Mouse (Mus musculus) midbrain, postnatal 0 days (tissue): ENCODE measurements at regions not wholly inside any gene's neighbourhood (a gene's known extent, or its start where the extent isn't known, plus 50 kb on each side); places are given as distances from the start of the nearest gene placed in this dataset.

Experiments
- ATAC-seq: fragments of 200-750 bp; cut with Nextera tagmentation; 2 replicates; pipeline ENCODE4 v1.8.0; 2017; ENCODE audit warnings: moderate number of reproducible peaks, mild to moderate bottlenecking, moderate TSS enrichment, moderate library complexity; ENCODE audit not compliant: low FRiP score
- DNase-seq: peaks from one replicate; pipeline ENCODE4 v3.0.0-alpha.2; 2015; ENCODE audit warnings: low spot score
- H3K27ac ChIP-seq: fragments of 300-500 bp; sonication (generic); 2 replicates; pipeline ENCODE4 v1.5.1; 2014; ENCODE audit warnings: low read depth, mild to moderate bottlenecking, low read length, mixed read lengths
- H3K27me3 ChIP-seq: fragments of 300-500 bp; sonication (generic); 2 replicates; pipeline ENCODE4 v1.6.1; 2014; ENCODE audit warnings: low read length, control low read depth, mixed read lengths; ENCODE audit not compliant: insufficient read depth
- H3K36me3 ChIP-seq: fragments of 300-500 bp; sonication (generic); 2 replicates; pipeline ENCODE4 v1.6.1; 2014; ENCODE audit warnings: low read length, control low read depth, mixed read lengths; ENCODE audit not compliant: insufficient read depth
- H3K4me1 ChIP-seq: fragments of 300-500 bp; sonication (generic); 2 replicates; pipeline ENCODE4 v1.6.1; 2014; ENCODE audit warnings: mild to moderate bottlenecking, control low read depth, antibody characterized with exemption, low read length, mixed read lengths; ENCODE audit not compliant: insufficient read depth
- H3K4me2 ChIP-seq: fragments of 300-500 bp; sonication (generic); 2 replicates; pipeline ENCODE4 v1.6.1; 2014; ENCODE audit warnings: low read depth, mild to moderate bottlenecking, low read length, mixed read lengths; ENCODE audit not compliant: poor library complexity, severe bottlenecking
- H3K4me3 ChIP-seq: fragments of 300-500 bp; sonication (generic); 2 replicates; pipeline ENCODE4 v1.5.1; 2014; ENCODE audit warnings: low read depth, mild to moderate bottlenecking, low read length, moderate library complexity
- H3K9ac ChIP-seq: fragments of 300-500 bp; sonication (generic); replicated peaks from 2 replicates; pipeline ENCODE4 v1.6.1; 2014; ENCODE audit warnings: mild to moderate bottlenecking, low read length, moderate library complexity, mixed read lengths; ENCODE audit not compliant: poor library complexity, severe bottlenecking
- H3K9me3 ChIP-seq: fragments of 300-500 bp; sonication (generic); 2 replicates; pipeline ENCODE4 v1.6.1; 2016; ENCODE audit warnings: low read length, control low read depth
- CTCF ChIP-seq: IDR thresholded peaks from 2 replicates; pipeline ENCODE4 v1.5.1; 2016; ENCODE audit warnings: antibody characterized with exemption, mild to moderate bottlenecking
- WGBS: fragments of 180-500 bp; shearing (Covaris S2); extraction: QIAGEN DNeasy Blood & Tissue Kit; methylation state at CpG from one replicate; pipeline ENCODE4 v1.1.7; 2014; 5-methylcytosine and 5-hydroxymethylcytosine counted together

- Histone ChIP-seq H3K4me1 (no peaks in the 10 kb centered on the region), H3K4me3 (no peak overlapping the region), H3K9ac (no peak overlapping the region), H3K36me3 (no peaks in the 10 kb centered on the region), H3K27me3 (no peaks in the 10 kb centered on the region), H3K9me3 (no peaks in the 10 kb centered on the region), H3K27ac (no peak overlapping the region), H3K4me2 (no peak overlapping the region)
- 82% methylated on average over 4 of the region's 4 CpGs for WGBS
- ATAC-seq (no peak), DNase-seq (no peak)
- no peak for TF ChIP-seq CTCF
These were observed 163.2 kb downstream of the Tmx1 start for GRCm38 (mm10) chr12:70616049-70616448.

GRCm38 (mm10) chr12:70616487-70616886 is 163.6 kb downstream of the Tmx1 start:
- Histone ChIP-seq H3K27ac (no peak overlapping the region), H3K36me3 (no peaks in the 10 kb centered on the region), H3K4me1 (no peaks in the 10 kb centered on the region), H3K9ac (no peak overlapping the region), H3K9me3 (no peaks in the 10 kb centered on the region), H3K4me3 (no peak overlapping the region), H3K27me3 (no peaks in the 10 kb centered on the region), H3K4me2 (no peak overlapping the region)
- 20% methylated on average over 4 of the region's 4 CpGs for WGBS
- no peak for DNase-seq
- ATAC-seq = no peak
- no peak for TF ChIP-seq CTCF

- no peak for TF ChIP-seq CTCF
- no peak for ATAC-seq
- Histone ChIP-seq H3K4me1 (no peaks in the 10 kb centered on the region), H3K27ac (no peak overlapping the region), H3K27me3 (no peaks in the 10 kb centered on the region), H3K9me3 (no peaks in the 10 kb centered on the region), H3K36me3 (no peaks in the 10 kb centered on the region), H3K9ac (no peak overlapping the region), H3K4me2 (no peak overlapping the region), H3K4me3 (no peak overlapping the region)
- 81% methylated on average over 1 of the region's 1 CpGs for WGBS
- no peak for DNase-seq
These were observed 164.1 kb downstream of the Tmx1 start for GRCm38 (mm10) chr12:70617024-70617423.

- TF ChIP-seq CTCF = no peak
- no peak overlapping the region for H3K4me2 ChIP-seq
- WGBS = 80% methylated on average over 3 of the region's 3 CpGs
These were observed 165.1 kb downstream of the Tmx1 start for GRCm38 (mm10) chr12:70617979-70618378.

GRCm38 (mm10) chr12:70619436-70619835 is 166.5 kb downstream of the Tmx1 start:
- no peak for TF ChIP-seq CTCF
- H3K9ac ChIP-seq = no peak overlapping the region
- DNase-seq (no peak), ATAC-seq (no peak)
- WGBS = 96% methylated on average over 2 of the region's 2 CpGs
- H3K27ac ChIP-seq = no peak overlapping the region
- no peaks in the 10 kb centered on the region for H3K4me1 ChIP-seq
- H3K36me3 ChIP-seq = no peaks in the 10 kb centered on the region
- H3K9me3 ChIP-seq = no peaks in the 10 kb centered on the region
- H3K27me3 ChIP-seq = no peaks in the 10 kb centered on the region
- no peak overlapping the region for H3K4me2 ChIP-seq
- H3K4me3 ChIP-seq = no peak overlapping the region

More at GRCm38 (mm10) chr12:70617979-70618378, 165.1 kb downstream of the Tmx1 start:
- Histone ChIP-seq H3K27ac (no peak overlapping the region), H3K9ac (no peak overlapping the region), H3K4me3 (no peak overlapping the region), H3K27me3 (no peaks in the 10 kb centered on the region), H3K9me3 (no peaks in the 10 kb centered on the region), H3K36me3 (no peaks in the 10 kb centered on the region), H3K4me1 (no peaks in the 10 kb centered on the region)
- ATAC-seq (no peak), DNase-seq (no peak)

- Histone ChIP-seq H3K9ac (no peak overlapping the region), H3K27ac (no peak overlapping the region), H3K4me3 (no peak overlapping the region), H3K27me3 (no peaks in the 10 kb centered on the region), H3K4me2 (no peak overlapping the region), H3K36me3 (no peaks in the 10 kb centered on the region), H3K4me1 (no peaks in the 10 kb centered on the region), H3K9me3 (no peaks in the 10 kb centered on the region)
- no peak for TF ChIP-seq CTCF
- ATAC-seq = no peak
- no peak for DNase-seq
- WGBS = 72% methylated on average over 4 of the region's 4 CpGs
These were observed 169.1 kb downstream of the Tmx1 start for GRCm38 (mm10) chr12:70622019-70622418.
